In the genomic region with DNA sequence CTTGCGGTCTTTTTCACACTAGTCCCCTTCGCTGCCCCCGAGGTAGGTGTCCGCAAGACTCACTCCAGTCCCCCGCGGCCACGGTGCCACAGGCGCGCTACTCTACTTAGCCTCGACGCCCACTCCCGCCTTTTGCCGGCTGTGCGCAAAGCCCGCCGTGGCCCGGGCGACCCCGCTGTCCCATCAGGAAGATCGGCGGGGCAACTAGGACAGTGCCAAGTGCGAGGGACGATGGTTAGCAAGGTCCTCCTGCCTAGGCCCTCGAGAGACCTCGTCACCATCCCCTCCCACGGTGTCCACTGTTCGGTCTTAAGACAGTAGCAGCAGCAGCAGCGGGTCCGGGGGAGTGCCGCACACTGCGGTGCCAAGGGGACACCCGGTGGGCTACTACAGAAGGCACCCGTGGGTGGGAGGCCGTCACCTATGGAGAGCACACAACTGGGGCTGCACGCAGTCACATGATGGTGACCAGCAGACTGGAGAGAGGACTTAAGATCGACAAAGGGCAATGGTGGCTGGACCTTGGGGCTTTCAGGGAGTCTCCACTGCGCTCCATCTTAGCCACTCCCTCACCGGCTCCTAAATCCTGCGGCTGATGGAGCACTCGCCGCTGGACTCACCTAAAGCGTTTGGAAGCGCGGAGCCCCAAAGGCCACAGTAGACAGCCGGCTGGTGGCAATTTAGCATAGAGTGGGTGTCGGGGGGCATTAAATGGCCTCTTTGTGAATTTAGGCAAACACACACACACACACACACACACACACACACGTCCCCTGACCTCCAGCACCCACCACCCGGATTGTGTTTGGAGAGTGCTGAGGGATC, we compare ENCODE assay signal across 8 mouse cellular contexts. TPM values are rescaled to one million over a fixed set of nuclear protein-coding genes. Genes with fewer than 3 reads are reported as not detected.
DNase-seq lines count a peak whose midpoint lies in the region; ATAC-seq lines count a peak whose summit lies in the region.

No protein-coding gene starts in this region.

- H3K4me1 ChIP-seq in heart, embryonic 16.5 days (ENCODE audit: control insufficient read depth, insufficient read depth, low read length) = peaks cover 43% of the 10 kb centered on the region

- ATAC-seq in heart, embryonic 16.5 days (replicated peaks; ENCODE audit: extremely low read depth, insufficient read depth, low FRiP score) = no peak
- ATAC-seq in monocyte, adult 5-6 weeks (replicated peaks; ENCODE audit: insufficient number of reproducible peaks, low FRiP score, low TSS enrichment, poor library complexity, severe bottlenecking) = no peak

- H3K4me2 ChIP-seq in heart, embryonic 16.5 days (ENCODE audit: low read depth, low read length) = peak overlapping the region; percentile 57

- WGBS in heart, embryonic 16.5 days = 9% methylated on average over 48 of the region's 48 CpGs

- peak overlapping the region; percentile 33 for H3K4me3 ChIP-seq in heart, embryonic 16.5 days (ENCODE audit: low read length)

- H3K27me3 ChIP-seq in heart, embryonic 16.5 days (ENCODE audit: control insufficient read depth, insufficient read depth, low read length) = peaks cover 79% of the 10 kb centered on the region

- H3K9me3 ChIP-seq in heart, embryonic 16.5 days (replicated peaks; ENCODE audit: control insufficient read depth, low read length) = no peaks in the 10 kb centered on the region

- H3K9ac ChIP-seq in heart, embryonic 16.5 days (ENCODE audit: low read length) = peak overlapping the region; percentile 44; the same call in 1 of the 2 replicates

- H3K27ac ChIP-seq in heart, embryonic 16.5 days (ENCODE audit: low read length) = no peak overlapping the region

- H3K36me3 ChIP-seq in heart, embryonic 16.5 days (ENCODE audit: control insufficient read depth, insufficient read depth) = no peaks in the 10 kb centered on the region

- peak; percentile 36 to 40 for DNase-seq in kidney, postnatal 4 days
- DNase-seq in kidney, adult 8-10 months = no peak
- peak; percentile 62 for DNase-seq in cerebellum, adult 8-10 months
- peak; percentile 62 for DNase-seq in neural tube, embryonic 10.5 days (ENCODE audit: extremely low spot score, low spot score)
- DNase-seq in thymus, postnatal 4 days = no peak
- no peak for DNase-seq in left cerebral cortex, adult 18-20 months (ENCODE audit: low spot score in 2 of 2)

RNA-seq across cellular contexts. Expression of a gene that starts 15.3 kb away (rescaled TPM):
- 12.7 and 15.9 TPM in 2 replicates for polyA plus RNA-seq in heart, embryonic 16.5 days (2015; fragmentation: Nextera tagmentation; extraction: Ambion mirVana)
- 100 to 1,000 TPM; 291 to 300 TPM for total RNA-seq in left cerebral cortex, adult 18-20 months (2021)
- 8.1 to 16.7 TPM (median 9.9 TPM) in 3 replicates for total RNA-seq in monocyte, adult 5-6 weeks (2017)

RNA-seq across cellular contexts. Expression of a gene that starts 37.7 kb away (rescaled TPM):
- polyA plus RNA-seq in heart, embryonic 16.5 days (2015; fragmentation: Nextera tagmentation; extraction: Ambion mirVana) = 6.6 and 6.8 TPM in 2 replicates
- total RNA-seq in left cerebral cortex, adult 18-20 months (2021) = 10 to 100 TPM; 10.2 to 10.8 TPM
- 3.6 to 4.0 TPM (median 3.8 TPM) in 3 replicates for total RNA-seq in monocyte, adult 5-6 weeks (2017)

RNA-seq across cellular contexts. Expression of a gene that starts 46.4 kb away (rescaled TPM):
- polyA plus RNA-seq in heart, embryonic 16.5 days (2015; fragmentation: Nextera tagmentation; extraction: Ambion mirVana) = 47.7 and 48.3 TPM in 2 replicates
- 10 to 100 TPM; 26.6 to 28.5 TPM for total RNA-seq in left cerebral cortex, adult 18-20 months (2021)
- 10.0 to 12.8 TPM (median 11.2 TPM) in 3 replicates for total RNA-seq in monocyte, adult 5-6 weeks (2017)

RNA-seq across cellular contexts. Expression of a gene that starts 55.6 kb away (rescaled TPM):
- polyA plus RNA-seq in heart, embryonic 16.5 days (2015; fragmentation: Nextera tagmentation; extraction: Ambion mirVana) = 128 and 131 TPM in 2 replicates
- total RNA-seq in left cerebral cortex, adult 18-20 months (2021) = 10 to 100 TPM; 78.9 to 79.8 TPM
- 31.6 to 37.2 TPM (median 34.2 TPM) in 3 replicates for total RNA-seq in monocyte, adult 5-6 weeks (2017)

Comparison
In these comparisons a context has a peak if more than half of its experiments do, and no peak if none do; other contexts are left out.
1. DNase-seq: peak in kidney, postnatal 4 days (2 of 2), cerebellum, adult 8-10 months (single experiment) and neural tube, embryonic 10.5 days (single experiment); none in kidney, adult 8-10 months (0 of 2), thymus, postnatal 4 days (single experiment) and left cerebral cortex, adult 18-20 months (0 of 2).
2. RNA of a gene that starts 15.3 kb away (total RNA-seq): 291 to 300 TPM in left cerebral cortex, adult 18-20 months; 8.1 to 16.7 TPM in monocyte, adult 5-6 weeks; every median in the first group is over 10 times any median in the second.